Mouse (Mus musculus) kidney, postnatal 14 days (tissue): ENCODE measurements around the gene Adamtsl5.

Experiments
- DNase-seq: peaks from one replicate; pipeline ENCODE4 v3.0.0; 2022; ENCODE audit warnings: mixed read lengths

Gene Adamtsl5

GRCm38 (mm10) chr10:80315315-80315714 lies 32.9 kb downstream of the Adamtsl5 start:
- DNase-seq = no peak

- DNase-seq = no peak
These were observed 33.7 kb downstream of the Adamtsl5 start for GRCm38 (mm10) chr10:80314494-80315001.

GRCm38 (mm10) chr10:80313627-80314201 lies 34.5 kb downstream of the Adamtsl5 start:
- no peak for DNase-seq

GRCm38 (mm10) chr10:80312586-80313504 lies 35.4 kb downstream of the Adamtsl5 start:
- DNase-seq = no peak

- DNase-seq = no peak
These were observed 36.7 kb downstream of the Adamtsl5 start for GRCm38 (mm10) chr10:80311560-80311959.

- peak; percentile 53 for DNase-seq
These were observed 43.4 kb downstream of the Adamtsl5 start for GRCm38 (mm10) chr10:80304862-80305261.

GRCm38 (mm10) chr10:80304458-80304857 lies 43.8 kb downstream of the Adamtsl5 start:
- no peak for DNase-seq

- peak; percentile 85 for DNase-seq
These were observed 45.7 kb downstream of the Adamtsl5 start for GRCm38 (mm10) chr10:80302471-80302881.

- no peak for DNase-seq
These were observed 46.2 kb downstream of the Adamtsl5 start for GRCm38 (mm10) chr10:80302082-80302355.

- DNase-seq = no peak
These were observed 46.7 kb downstream of the Adamtsl5 start for GRCm38 (mm10) chr10:80301256-80302081.

- DNase-seq = no peak
These were observed 47.5 kb downstream of the Adamtsl5 start for GRCm38 (mm10) chr10:80300672-80301181.

GRCm38 (mm10) chr10:80299824-80300223 lies 48.4 kb downstream of the Adamtsl5 start:
- no peak for DNase-seq

GRCm38 (mm10) chr10:80299301-80299700 lies 48.9 kb downstream of the Adamtsl5 start:
- no peak for DNase-seq

- DNase-seq = no peak
These were observed 49.5 kb downstream of the Adamtsl5 start for GRCm38 (mm10) chr10:80298571-80299281.

- DNase-seq = no peak
These were observed 50.6 kb downstream of the Adamtsl5 start for GRCm38 (mm10) chr10:80297526-80298133.

GRCm38 (mm10) chr10:80296824-80297223 lies 51.4 kb downstream of the Adamtsl5 start:
- DNase-seq = no peak

- DNase-seq = peak; percentile 82
These were observed 52.4 kb downstream of the Adamtsl5 start, which contains the start of gene Apc2 for GRCm38 (mm10) chr10:80295618-80296425. Gene Apc2, plus strand, starts transcription at chr10:80295977.

- DNase-seq = no peak
These were observed 53.4 kb downstream of the Adamtsl5 start for GRCm38 (mm10) chr10:80294788-80295303.

GRCm38 (mm10) chr10:80294311-80294710 lies 53.9 kb downstream of the Adamtsl5 start:
- DNase-seq = no peak

GRCm38 (mm10) chr10:80293325-80293724 lies 54.9 kb downstream of the Adamtsl5 start:
- no peak for DNase-seq
